Mouse (Mus musculus): ENCODE data around the gene Smg6. TPM values are rescaled to one million over a fixed set of nuclear protein-coding genes. Genes with fewer than 3 reads are reported as not detected.
A peak's percentile ranks its signal among the peaks of the same experiment; 100 is the strongest.

The Smg6 gene
- polyA plus RNA-seq, 1 experiment: 26.4 TPM

DNA sequence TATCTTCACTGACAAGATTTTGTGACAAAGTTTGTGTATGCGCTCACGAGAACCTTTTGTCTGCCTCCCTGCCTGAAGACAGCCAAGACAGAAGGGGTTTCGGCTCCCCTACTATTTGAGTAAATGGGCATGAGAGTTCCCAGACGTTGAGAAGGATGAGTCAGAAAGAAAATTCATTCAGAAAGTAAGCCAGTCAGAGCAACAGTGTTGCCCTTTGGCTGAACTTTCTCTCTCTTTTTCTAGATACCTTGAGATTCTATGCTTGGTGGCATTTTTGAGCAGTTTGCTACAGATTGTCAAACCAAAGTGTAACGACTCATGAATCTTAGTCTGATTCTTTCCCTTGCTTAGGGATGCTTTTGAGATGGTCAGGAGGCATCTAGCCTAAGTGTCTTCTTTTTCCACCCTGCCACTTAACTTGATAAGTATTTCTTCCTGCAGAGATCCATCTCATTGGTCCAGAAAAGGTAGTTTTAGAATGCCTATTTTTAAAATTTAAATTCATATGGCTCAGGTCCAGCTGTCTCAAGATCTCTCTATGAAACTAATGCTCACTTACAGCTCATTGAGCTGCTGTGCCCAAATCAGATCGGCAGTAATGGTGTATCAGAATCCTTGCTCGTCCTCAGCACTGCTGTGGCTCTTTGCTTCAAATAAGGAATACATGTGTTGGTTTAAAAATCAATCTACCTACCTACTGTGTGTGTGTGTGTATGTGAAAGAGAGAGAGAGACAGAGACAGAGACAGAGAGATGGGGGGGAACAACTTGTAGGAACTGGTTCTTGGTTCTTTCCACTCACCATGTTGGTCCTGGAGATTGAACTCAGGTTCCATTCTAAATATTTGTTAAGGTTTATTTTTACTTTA, 47.9 kb downstream of the Smg6 start:
- no peak for TF ChIP-seq POLR2A (IDR thresholded peaks at IDR 0.05; ENCODE audit: borderline replicate concordance, control insufficient read depth, low read depth, low read length)
- no peak for TF ChIP-seq CTCF (IDR thresholded peaks at IDR 0.05; ENCODE audit: control insufficient read depth, insufficient read depth, low read length)
- no peaks in the 10 kb centered on the region for H3K4me1 ChIP-seq (ENCODE audit: control insufficient read depth, insufficient read depth, low read length)
- no peak overlapping the region for H3K27ac ChIP-seq (ENCODE audit: control insufficient read depth, insufficient read depth, low read depth, low read length, poor library complexity)
- WGBS: 82% methylated on average over 7 of the region's 7 CpGs
- H3K4me3 ChIP-seq (replicated peaks; ENCODE audit: control insufficient read depth, low read depth, low read length): no peak overlapping the region

DNA sequence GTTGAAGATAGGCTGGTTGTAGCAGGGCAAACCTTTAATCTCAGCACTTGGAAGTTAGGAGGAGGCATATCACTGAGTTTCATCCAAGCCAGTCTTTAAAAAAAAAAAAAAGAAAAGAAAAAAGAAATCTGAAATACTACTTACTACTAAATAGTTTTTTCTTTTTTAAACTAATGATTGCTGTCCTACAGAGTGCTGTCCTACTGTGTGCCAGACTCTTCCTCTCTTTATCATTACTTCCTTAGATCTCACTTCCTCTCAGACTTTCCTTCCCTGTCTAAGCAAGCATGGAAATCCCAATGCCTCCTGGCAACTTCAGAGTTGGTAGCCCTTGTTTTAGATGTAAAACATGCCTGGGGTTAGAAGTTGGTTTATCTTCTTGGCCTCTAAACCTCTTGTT, 49.0 kb downstream of the Smg6 start:
- Histone ChIP-seq H3K4me1 (ENCODE audit: control insufficient read depth, insufficient read depth, low read length) (no peaks in the 10 kb centered on the region), H3K27ac (ENCODE audit: control insufficient read depth, insufficient read depth, low read depth, low read length, poor library complexity) (no peak overlapping the region), H3K4me3 (replicated peaks; ENCODE audit: control insufficient read depth, low read depth, low read length) (no peak overlapping the region)
- TF ChIP-seq POLR2A (IDR thresholded peaks at IDR 0.05; ENCODE audit: borderline replicate concordance, control insufficient read depth, low read depth, low read length) (no peak), CTCF (IDR thresholded peaks at IDR 0.05; ENCODE audit: control insufficient read depth, insufficient read depth, low read length) (no peak)

DNA sequence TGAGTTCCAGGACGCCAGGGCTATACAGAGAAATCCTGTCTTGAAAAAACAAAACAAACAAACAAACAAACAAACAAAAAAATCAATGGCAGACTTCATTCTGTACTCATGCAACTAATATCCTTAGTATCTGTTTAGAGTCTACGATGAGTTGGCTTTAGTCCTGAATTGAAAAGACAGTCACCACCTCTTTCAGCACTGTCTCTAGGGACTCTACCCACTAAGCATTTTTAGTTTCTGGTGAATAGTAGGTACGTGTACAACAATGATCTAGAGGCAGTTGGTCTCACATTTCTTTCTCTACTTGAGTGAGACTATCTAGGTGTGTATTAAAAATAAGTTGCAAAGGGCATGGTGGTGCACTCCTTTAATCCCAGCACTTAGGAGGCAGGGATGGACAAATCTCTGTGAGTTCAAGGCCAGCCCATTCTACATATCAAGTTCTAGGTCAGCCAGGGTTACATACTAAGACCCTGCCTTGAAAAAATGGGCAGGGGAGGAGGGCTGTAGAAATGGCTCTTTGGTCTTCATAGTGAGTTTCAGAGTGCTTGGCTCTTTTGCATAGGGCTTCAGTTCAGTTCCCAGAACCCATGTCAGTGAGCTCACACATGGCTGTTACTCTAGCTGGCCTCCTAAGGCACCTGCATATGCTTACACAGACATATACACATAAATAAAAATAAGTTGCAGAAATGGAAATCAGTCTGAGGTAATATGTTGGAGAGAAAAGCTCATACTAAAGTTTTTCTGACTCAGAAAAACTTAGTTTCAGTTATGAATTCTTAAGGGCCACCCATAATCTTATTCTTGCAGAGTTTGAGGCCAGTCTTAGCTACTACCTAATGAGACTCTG, 51.4 kb downstream of the Smg6 start:
- WGBS: 79% methylated on average over 3 of the region's 3 CpGs
- no peak overlapping the region for H3K4me3 ChIP-seq (replicated peaks; ENCODE audit: control insufficient read depth, low read depth, low read length)
- no peaks in the 10 kb centered on the region for H3K4me1 ChIP-seq (ENCODE audit: control insufficient read depth, insufficient read depth, low read length)
- H3K27ac ChIP-seq (ENCODE audit: control insufficient read depth, insufficient read depth, low read depth, low read length, poor library complexity): no peak overlapping the region
- TF ChIP-seq POLR2A (IDR thresholded peaks at IDR 0.05; ENCODE audit: borderline replicate concordance, control insufficient read depth, low read depth, low read length): no peak
- no peak for TF ChIP-seq CTCF (IDR thresholded peaks at IDR 0.05; ENCODE audit: control insufficient read depth, insufficient read depth, low read length)

DNA sequence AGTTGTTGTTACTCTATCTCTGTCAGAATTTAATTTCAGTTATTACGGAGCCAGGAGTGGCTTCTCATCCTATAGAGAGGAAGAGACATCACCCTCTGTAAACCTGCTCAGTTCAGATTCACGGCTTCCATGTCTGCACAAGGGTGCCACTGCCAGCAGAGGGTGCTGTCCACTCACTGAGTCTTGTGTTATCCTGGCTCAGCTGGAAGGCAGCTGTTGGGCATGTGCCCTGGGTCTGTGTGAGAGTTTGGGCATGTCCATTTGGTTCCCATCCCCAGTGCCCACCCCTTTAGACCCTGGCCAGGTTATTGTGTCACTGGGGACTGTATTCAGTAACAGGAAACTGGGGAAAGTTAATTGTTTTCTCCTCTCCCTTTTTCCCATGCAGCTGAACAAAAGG, 55.8 kb downstream of the Smg6 start:
- no peak for TF ChIP-seq POLR2A (IDR thresholded peaks at IDR 0.05; ENCODE audit: borderline replicate concordance, control insufficient read depth, low read depth, low read length)
- peak; percentile 100 for TF ChIP-seq CTCF (IDR thresholded peaks at IDR 0.05; ENCODE audit: control insufficient read depth, insufficient read depth, low read length)
- no peak overlapping the region for H3K4me3 ChIP-seq (replicated peaks; ENCODE audit: control insufficient read depth, low read depth, low read length)
- WGBS: 33% methylated on average over 2 of the region's 2 CpGs
- no peaks in the 10 kb centered on the region for H3K4me1 ChIP-seq (ENCODE audit: control insufficient read depth, insufficient read depth, low read length)
- no peak overlapping the region for H3K27ac ChIP-seq (ENCODE audit: control insufficient read depth, insufficient read depth, low read depth, low read length, poor library complexity)

DNA sequence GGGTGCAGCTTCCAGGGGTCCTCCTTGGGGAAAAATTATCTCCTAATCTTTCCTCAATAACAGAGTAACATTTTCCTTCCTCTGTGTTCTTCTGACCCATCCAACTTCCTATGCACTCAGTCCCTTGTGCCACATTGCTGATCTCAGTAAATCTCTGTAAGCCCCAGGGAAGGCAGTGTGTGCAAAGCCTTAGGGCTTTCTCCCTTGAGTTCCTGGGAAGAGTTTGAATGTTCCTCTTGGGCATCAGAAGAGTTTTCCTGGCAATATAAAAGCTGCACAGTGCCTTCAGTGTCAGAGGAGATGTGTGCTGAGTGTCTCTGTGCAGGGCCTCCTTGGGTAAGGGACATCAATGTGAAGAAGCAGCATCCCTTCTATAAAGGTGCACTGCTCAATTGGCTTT, 56.6 kb downstream of the Smg6 start:
- TF ChIP-seq POLR2A (IDR thresholded peaks at IDR 0.05; ENCODE audit: borderline replicate concordance, control insufficient read depth, low read depth, low read length) (no peak), CTCF (IDR thresholded peaks at IDR 0.05; ENCODE audit: control insufficient read depth, insufficient read depth, low read length) (no peak)
- no peak overlapping the region for H3K27ac ChIP-seq (ENCODE audit: control insufficient read depth, insufficient read depth, low read depth, low read length, poor library complexity)

DNA sequence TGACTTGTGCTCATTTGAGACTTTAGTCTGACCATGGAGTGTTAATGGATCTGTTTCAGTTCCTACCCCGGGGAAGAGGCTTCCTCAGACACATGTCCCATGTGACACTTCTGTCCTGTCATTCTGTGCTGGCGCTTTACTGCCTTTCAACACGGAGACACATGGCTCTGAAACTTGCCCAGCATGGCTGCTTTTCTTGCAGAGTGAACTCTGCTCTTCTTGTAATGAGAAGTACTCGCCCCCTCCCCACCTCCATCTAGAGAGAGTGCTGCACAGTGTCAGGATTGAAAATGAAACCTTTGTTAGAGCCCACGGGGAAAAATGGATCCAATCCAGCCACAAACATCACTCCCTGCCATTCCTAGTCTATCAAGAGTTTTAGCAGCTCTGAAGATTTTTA, 62.5 kb downstream of the Smg6 start:
- Histone ChIP-seq H3K4me1 (ENCODE audit: control insufficient read depth, insufficient read depth, low read length) (no peaks in the 10 kb centered on the region), H3K27ac (ENCODE audit: control insufficient read depth, insufficient read depth, low read depth, low read length, poor library complexity) (no peak overlapping the region), H3K4me3 (replicated peaks; ENCODE audit: control insufficient read depth, low read depth, low read length) (no peak overlapping the region)
- TF ChIP-seq POLR2A (IDR thresholded peaks at IDR 0.05; ENCODE audit: borderline replicate concordance, control insufficient read depth, low read depth, low read length) (no peak), CTCF (IDR thresholded peaks at IDR 0.05; ENCODE audit: control insufficient read depth, insufficient read depth, low read length) (no peak)
- WGBS: 68% methylated on average over 5 of the region's 5 CpGs

More for the DNA sequence above, 56.6 kb downstream of the Smg6 start:
- no peaks in the 10 kb centered on the region for H3K4me1 ChIP-seq (ENCODE audit: control insufficient read depth, insufficient read depth, low read length)
- H3K4me3 ChIP-seq (replicated peaks; ENCODE audit: control insufficient read depth, low read depth, low read length): no peak overlapping the region

DNA sequence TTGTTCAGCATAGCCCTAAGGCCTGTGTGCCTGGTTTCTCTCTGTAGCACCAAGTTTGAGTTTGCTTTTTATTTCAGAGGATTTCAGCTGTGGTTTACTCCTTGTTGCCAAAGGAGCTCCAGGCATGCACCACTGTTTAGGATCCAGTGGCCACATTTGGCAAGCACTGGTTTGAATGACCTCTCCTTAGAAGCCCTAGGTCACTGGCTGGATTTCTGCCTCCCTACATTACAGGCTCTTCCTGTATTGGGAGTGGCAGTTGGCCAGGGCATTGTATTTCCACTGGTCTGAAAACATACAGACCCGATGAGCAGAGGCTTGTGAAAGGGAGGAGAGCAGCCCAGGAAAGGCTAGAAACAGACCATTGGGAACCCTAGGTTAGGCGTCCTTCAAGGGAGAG, 63.4 kb downstream of the Smg6 start:
- Histone ChIP-seq H3K27ac (ENCODE audit: control insufficient read depth, insufficient read depth, low read depth, low read length, poor library complexity) (no peak overlapping the region; the same call in 1 of the 2 replicates), H3K4me1 (ENCODE audit: control insufficient read depth, insufficient read depth, low read length) (no peaks in the 10 kb centered on the region), H3K4me3 (replicated peaks; ENCODE audit: control insufficient read depth, low read depth, low read length) (no peak overlapping the region)
- WGBS: 67% methylated on average over 2 of the region's 2 CpGs
- TF ChIP-seq CTCF (IDR thresholded peaks at IDR 0.05; ENCODE audit: control insufficient read depth, insufficient read depth, low read length) (no peak), POLR2A (IDR thresholded peaks at IDR 0.05; ENCODE audit: borderline replicate concordance, control insufficient read depth, low read depth, low read length) (no peak)

DNA sequence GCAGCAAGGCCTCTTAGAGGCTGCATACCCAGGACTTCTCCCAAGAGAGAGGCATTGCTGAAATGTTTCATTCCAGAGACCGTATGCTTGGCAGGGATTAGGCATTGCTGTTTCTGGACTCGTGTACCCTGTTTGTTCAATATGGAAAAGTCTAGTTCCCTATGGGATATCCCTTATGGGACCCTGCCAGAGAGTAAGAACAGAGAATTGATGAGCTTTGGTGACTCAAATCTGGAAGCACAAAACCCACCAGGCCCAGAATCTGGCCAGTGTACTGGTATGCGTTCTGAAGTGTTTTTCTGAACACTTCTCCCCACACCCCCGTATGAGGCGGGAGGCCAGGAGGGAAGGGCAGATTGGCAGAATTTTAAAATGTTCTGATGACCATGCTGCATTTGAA, 64.9 kb downstream of the Smg6 start:
- no peaks in the 10 kb centered on the region; the same call in 1 of the 2 replicates for H3K4me1 ChIP-seq (ENCODE audit: control insufficient read depth, insufficient read depth, low read length)
- TF ChIP-seq CTCF (IDR thresholded peaks at IDR 0.05; ENCODE audit: control insufficient read depth, insufficient read depth, low read length): no peak
- no peak for TF ChIP-seq POLR2A (IDR thresholded peaks at IDR 0.05; ENCODE audit: borderline replicate concordance, control insufficient read depth, low read depth, low read length)
- no peak overlapping the region for H3K4me3 ChIP-seq (replicated peaks; ENCODE audit: control insufficient read depth, low read depth, low read length)
- WGBS: 83% methylated on average over 5 of the region's 5 CpGs
- H3K27ac ChIP-seq (ENCODE audit: control insufficient read depth, insufficient read depth, low read depth, low read length, poor library complexity): no peak overlapping the region
